Mouse (Mus musculus) erythroblast, embryonic 14.5 days (primary cell): ENCODE results near the gene Erc2. TPM values are rescaled to one million over a fixed set of nuclear protein-coding genes. Genes with fewer than 3 reads are reported as not detected.

Experiments
- H3K27me3 ChIP-seq: 2 replicates; pipeline ENCODE4 v1.6.1; 2012; ENCODE audit warnings: inconsistent platforms; ENCODE audit not compliant: control insufficient read depth
- H3K36me3 ChIP-seq: 2 replicates; pipeline ENCODE4 v1.6.1; 2012; ENCODE audit warnings: mild to moderate bottlenecking, inconsistent platforms; ENCODE audit not compliant: control insufficient read depth
- H3K4me1 ChIP-seq: 2 replicates; pipeline ENCODE4 v1.6.1; 2012; ENCODE audit warnings: inconsistent platforms; ENCODE audit not compliant: control insufficient read depth
- H3K4me3 ChIP-seq: replicated peaks from 2 replicates; pipeline ENCODE3; 2012; ENCODE audit warnings: moderate library complexity, mild to moderate bottlenecking, inconsistent platforms
- H3K9me3 ChIP-seq: 2 replicates; pipeline ENCODE4 v1.6.1; 2012; ENCODE audit warnings: low read length, inconsistent platforms, mixed read lengths; ENCODE audit not compliant: control insufficient read depth
- GATA1 ChIP-seq: IDR thresholded peaks from 2 replicates; pipeline ENCODE4 v1.6.1; 2012; ENCODE audit warnings: low read length, inconsistent platforms, mixed read lengths
- TAL1 ChIP-seq: IDR thresholded peaks from 3 replicates; pipeline ENCODE4 v1.6.1; 2012; ENCODE audit warnings: low read length, inconsistent platforms, mixed read lengths
- polyA plus RNA-seq: library from polyadenylated mRNA; stranded (reverse); fragments of >175 nt; gene quantifications from 2 replicates; pipeline ENCODE4 v1.2.3, GENCODE M21; 2012

Erc2 gene
- polyA plus RNA-seq, 1 experiment: not detected

- H3K27me3 ChIP-seq: no peaks in the 10 kb centered on the region
- no peak overlapping the region for H3K4me3 ChIP-seq
- TF ChIP-seq TAL1: no peak
- no peak for TF ChIP-seq GATA1
- no peaks in the 10 kb centered on the region for H3K9me3 ChIP-seq
- no peaks in the 10 kb centered on the region for H3K36me3 ChIP-seq
- no peaks in the 10 kb centered on the region for H3K4me1 ChIP-seq
Observed at GRCm38 (mm10) chr14:27810790-27811189, 188.6 kb downstream of the Erc2 start.

GRCm38 (mm10) chr14:27811649-27812048, 189.4 kb downstream of the Erc2 start:
- no peaks in the 10 kb centered on the region for H3K36me3 ChIP-seq
- H3K27me3 ChIP-seq: no peaks in the 10 kb centered on the region
- no peaks in the 10 kb centered on the region for H3K9me3 ChIP-seq
- TF ChIP-seq GATA1 (no peak), TAL1 (no peak)
- H3K4me3 ChIP-seq: no peak overlapping the region
- no peaks in the 10 kb centered on the region for H3K4me1 ChIP-seq

- H3K27me3 ChIP-seq: no peaks in the 10 kb centered on the region
- H3K36me3 ChIP-seq: no peaks in the 10 kb centered on the region
- no peaks in the 10 kb centered on the region for H3K9me3 ChIP-seq
- TF ChIP-seq GATA1 (no peak), TAL1 (no peak)
- no peak overlapping the region for H3K4me3 ChIP-seq
- no peaks in the 10 kb centered on the region for H3K4me1 ChIP-seq
Observed at GRCm38 (mm10) chr14:27815739-27816138, 193.5 kb downstream of the Erc2 start.

GRCm38 (mm10) chr14:27818986-27819385, 196.8 kb downstream of the Erc2 start:
- Histone ChIP-seq H3K4me1 (no peaks in the 10 kb centered on the region), H3K36me3 (no peaks in the 10 kb centered on the region), H3K27me3 (no peaks in the 10 kb centered on the region), H3K4me3 (no peak overlapping the region), H3K9me3 (no peaks in the 10 kb centered on the region)
- TF ChIP-seq GATA1: no peak
- no peak for TF ChIP-seq TAL1

GRCm38 (mm10) chr14:27821801-27822200, 199.6 kb downstream of the Erc2 start:
- Histone ChIP-seq H3K9me3 (no peaks in the 10 kb centered on the region), H3K27me3 (no peaks in the 10 kb centered on the region), H3K4me3 (no peak overlapping the region), H3K4me1 (no peaks in the 10 kb centered on the region), H3K36me3 (no peaks in the 10 kb centered on the region)
- TF ChIP-seq GATA1 (no peak), TAL1 (no peak)

- TF ChIP-seq GATA1 (no peak), TAL1 (no peak)
- no peaks in the 10 kb centered on the region for H3K9me3 ChIP-seq
- H3K4me3 ChIP-seq: no peak overlapping the region
- no peaks in the 10 kb centered on the region for H3K4me1 ChIP-seq
- no peaks in the 10 kb centered on the region for H3K27me3 ChIP-seq
- no peaks in the 10 kb centered on the region for H3K36me3 ChIP-seq
Observed at GRCm38 (mm10) chr14:27822566-27822965, 200.3 kb downstream of the Erc2 start.

- Histone ChIP-seq H3K27me3 (no peaks in the 10 kb centered on the region), H3K9me3 (no peaks in the 10 kb centered on the region), H3K36me3 (no peaks in the 10 kb centered on the region), H3K4me1 (no peaks in the 10 kb centered on the region), H3K4me3 (no peak overlapping the region)
- TF ChIP-seq GATA1 (no peak), TAL1 (no peak)
Observed at GRCm38 (mm10) chr14:27823048-27823447, 200.8 kb downstream of the Erc2 start.

GRCm38 (mm10) chr14:27823897-27824296, 201.7 kb downstream of the Erc2 start:
- TF ChIP-seq GATA1 (no peak), TAL1 (no peak)

GRCm38 (mm10) chr14:27826829-27827228, 204.6 kb downstream of the Erc2 start:
- H3K4me3 ChIP-seq: no peak overlapping the region
- H3K4me1 ChIP-seq: no peaks in the 10 kb centered on the region
- no peaks in the 10 kb centered on the region for H3K9me3 ChIP-seq
- no peak for TF ChIP-seq TAL1
- no peak for TF ChIP-seq GATA1
- H3K27me3 ChIP-seq: no peaks in the 10 kb centered on the region
- H3K36me3 ChIP-seq: no peaks in the 10 kb centered on the region

More at GRCm38 (mm10) chr14:27823897-27824296, 201.7 kb downstream of the Erc2 start:
- Histone ChIP-seq H3K27me3 (no peaks in the 10 kb centered on the region), H3K4me1 (no peaks in the 10 kb centered on the region), H3K4me3 (no peak overlapping the region), H3K36me3 (no peaks in the 10 kb centered on the region), H3K9me3 (no peaks in the 10 kb centered on the region)

- H3K9me3 ChIP-seq: no peaks in the 10 kb centered on the region
- TF ChIP-seq GATA1 (no peak), TAL1 (no peak)
Observed at GRCm38 (mm10) chr14:27828089-27828488, 205.9 kb downstream of the Erc2 start.

More at GRCm38 (mm10) chr14:27828089-27828488, 205.9 kb downstream of the Erc2 start:
- H3K4me1 ChIP-seq: no peaks in the 10 kb centered on the region
- H3K4me3 ChIP-seq: no peak overlapping the region
- no peaks in the 10 kb centered on the region for H3K27me3 ChIP-seq
- H3K36me3 ChIP-seq: no peaks in the 10 kb centered on the region
